Comparison of ENCODE assay signal across 8 mouse cellular contexts in the genomic region with DNA sequence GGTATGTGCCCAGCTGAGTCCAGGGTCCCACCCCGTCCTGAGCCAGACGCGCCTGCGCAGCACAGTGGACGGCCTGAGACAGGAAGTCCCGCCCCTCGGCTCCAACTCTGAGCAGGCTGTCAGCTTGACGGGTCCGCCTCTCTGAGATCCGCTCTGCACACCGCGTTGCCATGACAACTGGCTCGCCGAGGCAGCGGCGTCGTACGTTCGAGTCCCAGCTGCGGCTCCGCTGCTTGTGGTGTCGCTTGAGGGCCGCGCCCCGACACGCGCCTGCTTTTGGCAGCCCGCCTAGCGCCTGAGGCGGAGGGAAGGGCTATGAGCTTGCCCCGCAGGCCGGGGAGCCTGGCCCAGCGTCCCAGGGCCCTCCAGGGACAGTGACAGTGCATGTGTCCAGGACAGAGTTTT. TPM values are rescaled to one million over a fixed set of nuclear protein-coding genes. Genes with fewer than 3 reads are reported as not detected.
DNase-seq lines count a peak whose midpoint lies in the region; ATAC-seq and TF ChIP-seq lines count a peak whose summit lies in the region.

No protein-coding gene starts in this region.

- H3K4me3 ChIP-seq in intestine, embryonic 15.5 days (replicated peaks), result peak overlapping the region; percentile 45
- H3K4me3 ChIP-seq in limb, embryonic 12.5 days (replicated peaks), result peak overlapping the region; percentile 42
- H3K4me3 ChIP-seq in midbrain, embryonic 14.5 days (replicated peaks; ENCODE audit: low read depth, low read length), result peak overlapping the region; percentile 32
- H3K4me3 ChIP-seq in small intestine, adult 2 months (ENCODE audit: low read depth, low read length), result peak overlapping the region; percentile 60

- no peaks in the 10 kb centered on the region for H3K9me3 ChIP-seq in intestine, embryonic 15.5 days
- no peaks in the 10 kb centered on the region for H3K9me3 ChIP-seq in limb, embryonic 12.5 days
- no peaks in the 10 kb centered on the region for H3K9me3 ChIP-seq in midbrain, embryonic 14.5 days (ENCODE audit: control insufficient read depth, low read length)

- peaks cover 10% of the 10 kb centered on the region; the same call in 1 of the 2 replicates for H3K4me1 ChIP-seq in intestine, embryonic 15.5 days (replicated peaks)
- 0 out of 2 replicates have a peak, but pooled peaks cover 3% of the 10 kb centered on the region for H3K4me1 ChIP-seq in limb, embryonic 12.5 days (replicated peaks)
- H3K4me1 ChIP-seq in midbrain, embryonic 14.5 days (ENCODE audit: control insufficient read depth, insufficient read depth, low read length), result peaks cover 5% of the 10 kb centered on the region; the same call in 1 of the 2 replicates
- H3K4me1 ChIP-seq in small intestine, adult 2 months (ENCODE audit: control insufficient read depth, insufficient read depth, insufficient read length, low read length), result peaks cover 11% of the 10 kb centered on the region

- H3K27ac ChIP-seq in intestine, embryonic 15.5 days, result no peak overlapping the region
- no peak overlapping the region for H3K27ac ChIP-seq in limb, embryonic 12.5 days
- H3K27ac ChIP-seq in midbrain, embryonic 14.5 days (replicated peaks; ENCODE audit: low read depth, low read length), result peak overlapping the region; percentile 49; the same call in 1 of the 2 replicates
- H3K27ac ChIP-seq in small intestine, adult 2 months (ENCODE audit: insufficient read depth, low read depth, low read length), result no peak overlapping the region

- peak overlapping the region; percentile 73 for H3K4me2 ChIP-seq in intestine, embryonic 15.5 days (replicated peaks)
- peak overlapping the region; percentile 71 for H3K4me2 ChIP-seq in limb, embryonic 12.5 days
- peak overlapping the region; percentile 57 for H3K4me2 ChIP-seq in midbrain, embryonic 14.5 days (ENCODE audit: low read length)

- peak overlapping the region; percentile 51 for H3K9ac ChIP-seq in intestine, embryonic 15.5 days
- peak overlapping the region; percentile 57 for H3K9ac ChIP-seq in limb, embryonic 12.5 days (replicated peaks)
- peak overlapping the region; percentile 43; the same call in 1 of the 2 replicates for H3K9ac ChIP-seq in midbrain, embryonic 14.5 days (replicated peaks; ENCODE audit: low read length)

- no peaks in the 10 kb centered on the region for H3K27me3 ChIP-seq in intestine, embryonic 15.5 days (replicated peaks)
- no peaks in the 10 kb centered on the region; the same call in 1 of the 2 replicates for H3K27me3 ChIP-seq in limb, embryonic 12.5 days
- no peaks in the 10 kb centered on the region for H3K27me3 ChIP-seq in midbrain, embryonic 14.5 days (ENCODE audit: control insufficient read depth, insufficient read depth, low read length)
- H3K27me3 ChIP-seq in small intestine, adult 2 months (ENCODE audit: control insufficient read depth, insufficient read depth, low read length), result no peaks in the 10 kb centered on the region

- DNase-seq in adrenal gland, adult 8-10 months, result peak; percentile 88
- DNase-seq in embryo, embryonic 11.5 days (ENCODE audit: low read depth, low spot score), result peak; percentile 82
- DNase-seq in gastrocnemius, postnatal 4 days (ENCODE audit: low spot score in 2 of 2), result peak; percentile 59 to 82
- peak; percentile 97 for DNase-seq in midbrain, embryonic 14.5 days
- no peak for DNase-seq in adipocyte (ENCODE audit: low spot score)

- ATAC-seq in intestine, embryonic 15.5 days, result peak; percentile 98
- ATAC-seq in limb, embryonic 12.5 days (ENCODE audit: insufficient number of reproducible peaks, insufficient read depth, low FRiP score, low TSS enrichment, low read depth), result peak; percentile 90
- peak; percentile 92 for ATAC-seq in midbrain, embryonic 14.5 days (ENCODE audit: low FRiP score, low TSS enrichment)

- TF ChIP-seq CTCF in small intestine, adult 2 months (IDR thresholded peaks at IDR 0.05; ENCODE audit: extremely low read depth, insufficient read length, insufficient replicate concordance, low read depth, low read length), result no peak

- TF ChIP-seq POLR2A in small intestine, adult 2 months (IDR thresholded peaks at IDR 0.05; ENCODE audit: low read depth, low read length), result no peak; the same call in 1 of the 2 replicates

- H3K36me3 ChIP-seq in intestine, embryonic 15.5 days, result no peaks in the 10 kb centered on the region
- no peaks in the 10 kb centered on the region for H3K36me3 ChIP-seq in limb, embryonic 12.5 days
- H3K36me3 ChIP-seq in midbrain, embryonic 14.5 days (ENCODE audit: control insufficient read depth, insufficient read depth, low read length), result no peaks in the 10 kb centered on the region
- H3K36me3 ChIP-seq in small intestine, adult 2 months (ENCODE audit: control insufficient read depth, insufficient read depth, low read length), result no peaks in the 10 kb centered on the region

- WGBS in intestine, embryonic 15.5 days, result 2% methylated on average over 33 of the region's 33 CpGs
- 3% methylated on average over 33 of the region's 33 CpGs for WGBS in limb, embryonic 12.5 days
- 2% methylated on average over 33 of the region's 33 CpGs for WGBS in midbrain, embryonic 14.5 days
- WGBS in small intestine, adult 2 months, result under 1% methylated on average over 33 of the region's 33 CpGs

RNA-seq across cellular contexts. Expression of a gene that starts 23.0 kb away (rescaled TPM):
- total RNA-seq in adrenal gland, adult 8-10 months (2022), result 1 to 10 TPM; 2.4 to 8.5 (median 5.4) TPM
- under 1 TPM; 0.67 to 0.88 TPM for total RNA-seq in gastrocnemius, postnatal 4 days (2021)
- 0.90 and 1.1 TPM in 2 replicates for polyA plus RNA-seq in intestine, embryonic 15.5 days (2015; fragmentation: Nextera tagmentation; extraction: Ambion mirVana)
- 1.0 and 1.4 TPM in 2 replicates for polyA plus RNA-seq in limb, embryonic 12.5 days (2016; fragmentation: Nextera tagmentation; extraction: Ambion mirVana)
- 10.1 and 11.3 TPM in 2 replicates for polyA plus RNA-seq in midbrain, embryonic 14.5 days (2014; fragmentation: Nextera tagmentation; extraction: Ambion mirVana)
- 0.49 and 1.0 TPM in 2 replicates for polyA plus RNA-seq in small intestine, adult 2 months (2012; rRNA removed)

RNA-seq across cellular contexts. Expression of a gene that starts 33.4 kb away (rescaled TPM):
- 10 to 100 TPM; 23.8 to 31.3 (median 29.2) TPM for total RNA-seq in adrenal gland, adult 8-10 months (2022)
- total RNA-seq in gastrocnemius, postnatal 4 days (2021), result 10 to 100 TPM; 19.3 to 22.1 TPM
- polyA plus RNA-seq in intestine, embryonic 15.5 days (2015; fragmentation: Nextera tagmentation; extraction: Ambion mirVana), result 15.5 and 15.6 TPM in 2 replicates
- polyA plus RNA-seq in limb, embryonic 12.5 days (2016; fragmentation: Nextera tagmentation; extraction: Ambion mirVana), result 21.3 and 21.6 TPM in 2 replicates
- 21.2 and 23.0 TPM in 2 replicates for polyA plus RNA-seq in midbrain, embryonic 14.5 days (2014; fragmentation: Nextera tagmentation; extraction: Ambion mirVana)
- polyA plus RNA-seq in small intestine, adult 2 months (2012; rRNA removed), result 9.6 and 18.1 TPM in 2 replicates
